Mouse (Mus musculus) midbrain, embryonic 12.5 days (tissue): ENCODE data around the gene Agap2. TPM values are rescaled to one million over a fixed set of nuclear protein-coding genes. Genes with fewer than 3 reads are reported as not detected.
A peak's percentile ranks its signal among the peaks of the same experiment; 100 is the strongest.

Experiments
- ATAC-seq: fragments of 200-750 bp; cut with Nextera tagmentation; 2 replicates; pipeline ENCODE4 v1.8.0; 2017; ENCODE audit warnings: low read depth, moderate TSS enrichment, moderate library complexity; ENCODE audit not compliant: low FRiP score
- H3K27ac ChIP-seq: fragments of 300-500 bp; sonication (generic); replicated peaks from 2 replicates; pipeline ENCODE4 v1.5.1; 2016; ENCODE audit warnings: mild to moderate bottlenecking
- H3K27me3 ChIP-seq: fragments of 300-500 bp; sonication (generic); 2 replicates; pipeline ENCODE4 v1.6.1; 2016; ENCODE audit warnings: mild to moderate bottlenecking
- H3K36me3 ChIP-seq: fragments of 300-500 bp; sonication (generic); 2 replicates; pipeline ENCODE4 v1.6.1; 2016
- H3K4me1 ChIP-seq: fragments of 300-500 bp; sonication (generic); 2 replicates; pipeline ENCODE4 v1.6.1; 2016
- H3K4me2 ChIP-seq: fragments of 300-500 bp; sonication (generic); replicated peaks from 2 replicates; pipeline ENCODE4 v1.6.1; 2016; ENCODE audit warnings: mild to moderate bottlenecking, moderate library complexity
- H3K4me3 ChIP-seq: fragments of 300-500 bp; sonication (generic); 2 replicates; pipeline ENCODE4 v1.5.1; 2016; ENCODE audit warnings: mild to moderate bottlenecking
- H3K9ac ChIP-seq: fragments of 300-500 bp; sonication (generic); replicated peaks from 2 replicates; pipeline ENCODE4 v1.6.1; 2016; ENCODE audit warnings: mild to moderate bottlenecking, moderate library complexity
- H3K9me3 ChIP-seq: fragments of 300-500 bp; sonication (generic); 2 replicates; pipeline ENCODE4 v1.6.1; 2016; ENCODE audit warnings: mild to moderate bottlenecking
- WGBS: fragments of 180-500 bp; shearing (Covaris S2); methylation state at CpG from one replicate; pipeline ENCODE4 v1.1.7; 2016; 5-methylcytosine and 5-hydroxymethylcytosine counted together
- polyA plus RNA-seq: library from polyadenylated mRNA; unstranded; fragments of >200 nt; fragmentation: Nextera tagmentation; extraction: Ambion mirVana; gene quantifications from 2 replicates; pipeline ENCODE4 v1.2.1, GENCODE M21; 2016

Gene Agap2
- polyA plus RNA-seq, 1 experiment from 2014 or later, result 1.3 TPM

DNA sequence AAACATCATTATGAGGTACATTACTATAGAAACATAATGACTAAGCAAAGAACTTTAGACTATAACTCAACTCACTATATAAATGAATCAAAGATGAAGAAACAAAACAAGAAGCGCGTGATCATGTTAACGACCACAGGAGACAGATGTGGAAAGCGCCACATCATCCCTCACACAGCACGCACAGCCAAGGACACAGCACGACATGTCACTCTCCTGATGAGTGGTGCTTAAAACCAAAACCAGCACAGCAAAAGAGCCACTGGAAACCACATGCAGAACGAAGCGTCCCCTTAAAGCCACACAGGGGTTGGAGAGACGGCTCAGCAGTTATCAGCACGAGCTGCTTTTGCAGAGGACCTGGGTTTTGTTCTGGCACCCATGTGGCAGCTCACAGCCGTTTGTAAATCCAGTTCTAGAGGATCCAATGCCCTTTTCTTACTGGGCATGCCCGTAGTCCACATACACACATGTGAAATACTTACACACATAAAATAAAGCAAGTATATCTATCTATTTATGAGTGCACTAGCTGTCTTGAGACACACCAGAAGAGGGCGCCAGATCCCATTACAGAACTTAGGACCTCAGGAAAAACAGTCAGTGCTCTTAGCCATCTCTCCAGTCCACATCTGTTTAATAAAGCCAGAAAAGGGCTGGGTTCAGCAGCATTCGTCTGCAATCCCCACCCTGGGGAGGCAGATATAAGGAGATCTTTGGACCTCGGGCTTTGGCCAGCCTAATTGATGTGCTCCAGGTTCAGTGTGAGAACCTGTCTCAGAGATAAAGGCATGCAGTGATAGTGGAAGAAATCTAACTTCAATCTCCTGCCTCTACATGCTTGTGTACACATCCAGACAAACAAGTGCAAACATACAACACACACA, 36.2 kb downstream of the Agap2 start:
- Histone ChIP-seq H3K36me3 (peaks cover 37% of the 10 kb centered on the region), H3K4me2 (no peak overlapping the region), H3K9ac (no peak overlapping the region), H3K4me3 (no peak overlapping the region), H3K9me3 (no peaks in the 10 kb centered on the region), H3K27me3 (no peaks in the 10 kb centered on the region), H3K4me1 (no peaks in the 10 kb centered on the region), H3K27ac (no peak overlapping the region)
- no peak for ATAC-seq
- 93% methylated on average over 15 of the region's 15 CpGs for WGBS

GRCm38 (mm10) chr10:127114408-127114807, 39.3 kb downstream of the Agap2 start:
- peaks cover 57% of the 10 kb centered on the region for H3K36me3 ChIP-seq
- 90% methylated on average over 11 of the region's 11 CpGs for WGBS
- no peaks in the 10 kb centered on the region for H3K27me3 ChIP-seq
- no peak for ATAC-seq
- H3K9ac ChIP-seq, result no peak overlapping the region
- no peaks in the 10 kb centered on the region for H3K9me3 ChIP-seq
- no peak overlapping the region for H3K4me3 ChIP-seq
- H3K27ac ChIP-seq, result no peak overlapping the region
- no peak overlapping the region for H3K4me2 ChIP-seq
- H3K4me1 ChIP-seq, result no peaks in the 10 kb centered on the region

DNA sequence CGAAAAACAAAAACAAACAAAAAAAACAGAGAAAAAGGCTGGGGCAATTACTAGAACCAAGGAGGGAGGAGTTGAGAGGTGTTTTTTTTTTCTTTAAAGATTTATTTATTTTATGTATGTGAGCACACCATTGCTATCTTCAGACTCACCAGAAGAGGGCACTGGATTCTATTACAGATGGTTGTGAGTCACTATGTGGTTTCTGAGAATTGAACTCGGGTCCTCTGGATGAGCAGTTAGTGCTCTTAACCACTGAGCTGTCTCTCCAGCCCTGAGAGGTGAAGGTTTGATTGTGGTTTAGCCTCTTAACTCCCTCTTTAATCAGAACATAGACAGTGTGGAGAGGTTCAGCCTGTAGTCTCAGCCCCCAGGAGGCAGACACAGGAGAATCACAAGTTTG, 40.0 kb downstream of the Agap2 start:
- Histone ChIP-seq H3K4me2 (no peak overlapping the region), H3K4me3 (no peak overlapping the region), H3K9ac (no peak overlapping the region), H3K27me3 (no peaks in the 10 kb centered on the region), H3K4me1 (peaks cover 6% of the 10 kb centered on the region), H3K9me3 (no peaks in the 10 kb centered on the region), H3K36me3 (peaks cover 60% of the 10 kb centered on the region), H3K27ac (no peak overlapping the region)
- WGBS, result 79% methylated on average over 2 of the region's 2 CpGs
- no peak for ATAC-seq

GRCm38 (mm10) chr10:127118470-127118869, 43.4 kb downstream of the Agap2 start:
- Histone ChIP-seq H3K4me1 (peaks cover 25% of the 10 kb centered on the region), H3K9ac (no peak overlapping the region), H3K27ac (no peak overlapping the region), H3K4me3 (no peak overlapping the region), H3K9me3 (no peaks in the 10 kb centered on the region), H3K36me3 (peaks cover 45% of the 10 kb centered on the region), H3K27me3 (no peaks in the 10 kb centered on the region), H3K4me2 (no peak overlapping the region)
- WGBS, result 93% methylated on average over 11 of the region's 11 CpGs
- ATAC-seq, result no peak

- ATAC-seq, result no peak
- peaks cover 45% of the 10 kb centered on the region for H3K36me3 ChIP-seq
- H3K4me1 ChIP-seq, result peaks cover 27% of the 10 kb centered on the region
- no peak overlapping the region for H3K4me3 ChIP-seq
- H3K27me3 ChIP-seq, result no peaks in the 10 kb centered on the region
- H3K27ac ChIP-seq, result no peak overlapping the region
- WGBS, result 91% methylated on average over 10 of the region's 10 CpGs
- H3K9me3 ChIP-seq, result no peaks in the 10 kb centered on the region
- no peak overlapping the region for H3K4me2 ChIP-seq
- no peak overlapping the region for H3K9ac ChIP-seq
Observed at GRCm38 (mm10) chr10:127119229-127119628, 44.1 kb downstream of the Agap2 start.

GRCm38 (mm10) chr10:127120301-127121065, 45.4 kb downstream of the Agap2 start:
- peak overlapping the region; percentile 96 for H3K4me2 ChIP-seq
- no peak; the same call in 1 of the 2 replicates for ATAC-seq
- peaks cover 27% of the 10 kb centered on the region for H3K4me1 ChIP-seq
- H3K36me3 ChIP-seq, result peaks cover 40% of the 10 kb centered on the region
- peak overlapping the region; percentile 85 for H3K4me3 ChIP-seq
- WGBS, result 3% methylated on average over 34 of the region's 34 CpGs
- no peak overlapping the region; the same call in 1 of the 2 replicates for H3K27ac ChIP-seq
- H3K9me3 ChIP-seq, result no peaks in the 10 kb centered on the region
- no peaks in the 10 kb centered on the region for H3K27me3 ChIP-seq
- peak overlapping the region; percentile 81 for H3K9ac ChIP-seq

- H3K27ac ChIP-seq, result peak within 1 kb of the TSS; percentile 35; the same call in 1 of the 2 replicates
- no peaks in the 10 kb centered on the region for H3K27me3 ChIP-seq
- no peaks in the 10 kb centered on the region for H3K9me3 ChIP-seq
- H3K4me2 ChIP-seq, result peak within 1 kb of the TSS; percentile 96
- peak; percentile 96 for ATAC-seq
- H3K9ac ChIP-seq, result peak within 1 kb of the TSS; percentile 81
- H3K36me3 ChIP-seq, result peaks cover 35% of the 10 kb centered on the region
- 0% methylated on average over 19 of the region's 19 CpGs for WGBS
- peak within 1 kb of the TSS; percentile 85 for H3K4me3 ChIP-seq
- peaks cover 27% of the 10 kb centered on the region for H3K4me1 ChIP-seq
Observed at GRCm38 (mm10) chr10:127121066-127121477, 46.0 kb downstream of the Agap2 start, which contains the start of gene Os9. Os9 (minus strand) TSS chr10:127121131.

DNA sequence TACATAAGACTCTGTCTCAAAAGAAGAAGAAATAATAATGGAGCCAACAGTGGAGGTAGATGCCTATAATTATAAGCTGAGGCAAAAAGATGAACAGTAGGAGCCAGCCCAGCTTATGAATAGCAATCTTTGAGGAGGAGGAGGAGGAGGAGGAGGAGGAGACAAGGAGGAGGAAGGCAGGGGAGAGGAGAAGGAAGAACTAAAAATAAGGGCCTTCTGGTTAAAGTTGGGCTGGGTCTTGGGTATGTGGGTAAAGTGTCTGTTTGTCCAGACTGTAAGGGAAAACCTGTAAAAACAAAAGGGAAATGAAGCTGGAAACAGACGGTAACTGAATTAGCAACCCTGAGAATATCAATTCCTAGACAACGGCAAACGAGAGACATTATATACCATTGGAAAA, 46.9 kb downstream of the Agap2 start:
- H3K9ac ChIP-seq, result peak overlapping the region; percentile 41; the same call in 1 of the 2 replicates
- H3K4me2 ChIP-seq, result peak overlapping the region; percentile 58
- no peak for ATAC-seq
- H3K4me3 ChIP-seq, result peak overlapping the region; percentile 27
- no peaks in the 10 kb centered on the region for H3K9me3 ChIP-seq
- H3K27ac ChIP-seq, result peak overlapping the region; percentile 35; the same call in 1 of the 2 replicates
- H3K36me3 ChIP-seq, result peaks cover 26% of the 10 kb centered on the region
- peaks cover 27% of the 10 kb centered on the region for H3K4me1 ChIP-seq
- no peaks in the 10 kb centered on the region for H3K27me3 ChIP-seq
- WGBS, result 85% methylated on average over 3 of the region's 3 CpGs

DNA sequence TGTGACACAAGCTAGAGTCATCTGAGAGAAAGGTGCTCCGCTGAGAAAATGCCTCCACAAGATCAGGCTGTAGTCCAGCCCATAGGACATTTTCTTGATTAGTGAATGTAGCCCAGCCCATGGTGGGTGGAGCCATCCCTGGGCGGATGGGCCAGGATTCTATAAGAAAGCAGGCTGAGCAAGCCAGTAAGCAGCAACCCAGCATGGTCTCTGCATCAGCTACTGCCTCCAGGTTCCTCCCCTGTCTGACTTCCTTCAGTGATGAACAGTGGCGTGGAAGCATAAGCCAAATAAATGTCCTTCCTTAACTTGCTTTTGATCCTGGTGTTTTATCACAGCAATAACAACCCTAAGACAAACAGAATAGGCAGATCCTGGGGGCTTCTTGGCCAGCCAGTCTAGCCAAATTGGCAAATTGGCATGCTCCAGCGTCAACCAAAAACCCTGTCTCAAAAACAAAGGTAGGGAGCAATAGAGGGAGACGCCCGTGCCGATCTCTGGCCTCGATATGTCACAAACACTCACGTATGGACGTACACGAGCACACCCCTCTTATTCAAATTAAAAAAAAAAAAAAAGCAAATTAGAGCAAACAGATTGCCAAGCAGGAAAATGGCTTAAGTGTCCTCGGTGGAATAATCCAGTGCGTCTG, 47.8 kb downstream of the Agap2 start:
- H3K27me3 ChIP-seq, result no peaks in the 10 kb centered on the region
- H3K9me3 ChIP-seq, result no peaks in the 10 kb centered on the region
- 14% methylated on average over 13 of the region's 13 CpGs for WGBS
- peak overlapping the region; percentile 58 for H3K4me2 ChIP-seq
- 0 out of 2 replicates have a peak, but pooled peaks have one; percentile 17 for ATAC-seq
- peak overlapping the region; percentile 77 for H3K27ac ChIP-seq
- H3K4me3 ChIP-seq, result peak overlapping the region; percentile 27
- H3K9ac ChIP-seq, result peak overlapping the region; percentile 46
- peaks cover 27% of the 10 kb centered on the region for H3K4me1 ChIP-seq
- peaks cover 17% of the 10 kb centered on the region for H3K36me3 ChIP-seq

DNA sequence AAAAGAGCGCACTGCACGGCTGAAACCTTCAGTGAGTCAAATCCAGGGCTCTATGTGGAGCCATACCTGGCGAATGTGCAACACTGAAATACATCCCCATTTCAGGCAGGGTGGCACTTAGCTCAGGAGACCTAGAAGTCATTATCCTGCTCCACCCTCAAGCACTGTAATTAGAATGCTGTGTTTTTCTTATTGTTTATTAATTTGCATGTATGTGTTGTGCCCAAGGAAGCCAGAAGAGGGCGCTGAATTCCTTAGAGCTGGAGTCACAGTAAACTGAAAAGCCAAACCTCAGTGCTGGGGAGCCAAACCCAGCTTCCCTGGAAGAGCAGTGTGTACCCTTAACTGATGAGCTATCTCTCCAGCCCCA, 48.3 kb downstream of the Agap2 start:
- H3K4me1 ChIP-seq, result peaks cover 27% of the 10 kb centered on the region
- H3K9ac ChIP-seq, result peak overlapping the region; percentile 46
- H3K9me3 ChIP-seq, result no peaks in the 10 kb centered on the region
- WGBS, result 10% methylated on average over 4 of the region's 4 CpGs
- H3K27ac ChIP-seq, result peak overlapping the region; percentile 77
- H3K4me3 ChIP-seq, result peak overlapping the region; percentile 27
- H3K4me2 ChIP-seq, result peak overlapping the region; percentile 58
- ATAC-seq, result no peak
- no peaks in the 10 kb centered on the region for H3K27me3 ChIP-seq
- peaks cover 12% of the 10 kb centered on the region for H3K36me3 ChIP-seq

DNA sequence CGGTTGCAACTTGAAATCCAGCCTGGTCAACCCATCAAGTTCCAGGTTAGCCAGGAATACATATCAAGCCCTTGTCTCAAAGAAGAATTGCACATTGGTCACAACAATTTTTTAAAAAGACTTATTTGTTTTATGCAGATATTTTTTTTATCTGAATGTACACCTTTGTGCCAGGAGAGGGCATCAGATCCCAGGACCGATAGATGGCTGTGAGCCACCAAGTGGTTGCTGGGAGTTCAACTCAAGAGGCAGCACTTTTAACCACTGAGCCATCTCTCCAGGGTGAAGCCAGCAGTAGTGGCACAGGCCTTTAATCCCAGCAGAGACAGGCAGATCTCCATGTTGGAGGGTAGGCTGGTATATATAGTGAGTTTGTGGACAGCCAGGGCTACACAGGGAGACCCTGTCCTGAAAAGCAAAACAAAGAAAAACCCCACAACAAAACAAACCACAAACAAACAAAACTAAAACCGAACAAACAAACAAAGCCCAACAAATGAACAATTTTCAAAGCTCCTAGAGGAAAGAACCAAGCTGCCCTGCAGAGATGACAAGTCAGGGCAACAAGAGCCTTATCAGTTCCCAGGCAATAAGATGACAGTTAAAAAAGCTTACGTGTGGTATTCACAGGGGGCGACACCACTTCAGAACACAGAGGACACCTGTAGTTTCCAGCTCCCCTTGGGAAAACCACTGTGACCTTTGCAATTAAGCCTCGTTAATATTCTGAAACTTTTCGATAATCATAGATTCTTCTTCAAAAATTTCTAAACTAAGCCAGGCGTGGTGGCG, 50.3 kb downstream of the Agap2 start:
- 77% methylated on average over 9 of the region's 9 CpGs for WGBS
- Histone ChIP-seq H3K4me1 (peaks cover 18% of the 10 kb centered on the region), H3K27me3 (no peaks in the 10 kb centered on the region), H3K9ac (no peak overlapping the region), H3K9me3 (no peaks in the 10 kb centered on the region), H3K4me2 (no peak overlapping the region), H3K36me3 (no peaks in the 10 kb centered on the region), H3K4me3 (no peak overlapping the region), H3K27ac (no peak overlapping the region)
- no peak for ATAC-seq
